Mouse (Mus musculus) lung, postnatal 0 days (tissue): ENCODE data around the gene Trio. TPM values are rescaled to one million over a fixed set of nuclear protein-coding genes. Genes with fewer than 3 reads are reported as not detected.

Experiments used
- ATAC-seq: fragments of 200-750 bp; cut with Nextera tagmentation; 2 replicates; pipeline ENCODE4 v1.8.0; 2017; ENCODE audit warnings: moderate library complexity
- DNase-seq: peaks from one replicate; pipeline ENCODE4 v3.0.0-alpha.2; 2016; ENCODE audit warnings: low spot score
- H3K27ac ChIP-seq: fragments of 300-500 bp; sonication (generic); 2 replicates; pipeline ENCODE4 v1.5.1; 2014; ENCODE audit warnings: antibody characterized with exemption, mild to moderate bottlenecking, low read length, mixed read lengths
- H3K27me3 ChIP-seq: fragments of 300-500 bp; sonication (generic); replicated peaks from 2 replicates; pipeline ENCODE4 v1.6.1; 2014; ENCODE audit warnings: low read length, mixed read lengths; ENCODE audit not compliant: insufficient read depth
- H3K36me3 ChIP-seq: fragments of 300-500 bp; sonication (generic); 2 replicates; pipeline ENCODE4 v1.6.1; 2014; ENCODE audit warnings: low read length, mixed read lengths; ENCODE audit not compliant: insufficient read depth
- H3K4me1 ChIP-seq: fragments of 300-500 bp; sonication (generic); 2 replicates; pipeline ENCODE4 v1.6.1; 2014; ENCODE audit warnings: antibody characterized with exemption, low read depth, low read length, mixed read lengths; ENCODE audit not compliant: insufficient read depth
- H3K4me2 ChIP-seq: fragments of 300-500 bp; sonication (generic); replicated peaks from 2 replicates; pipeline ENCODE4 v1.6.1; 2014; ENCODE audit warnings: low read depth, mild to moderate bottlenecking, low read length, moderate library complexity, mixed read lengths
- H3K4me3 ChIP-seq: fragments of 300-500 bp; sonication (generic); 2 replicates; pipeline ENCODE4 v1.5.1; 2014; ENCODE audit warnings: low read depth, low read length
- H3K9ac ChIP-seq: fragments of 300-500 bp; sonication (generic); replicated peaks from 2 replicates; pipeline ENCODE4 v1.6.1; 2014; ENCODE audit warnings: low read depth, mild to moderate bottlenecking
- H3K9me3 ChIP-seq: fragments of 300-500 bp; sonication (generic); 2 replicates; pipeline ENCODE4 v1.6.1; 2016; ENCODE audit warnings: low read length, mixed read lengths
- CTCF ChIP-seq: IDR thresholded peaks from 2 replicates; pipeline ENCODE4 v1.5.1; 2016; ENCODE audit warnings: antibody characterized with exemption, mild to moderate bottlenecking
- EP300 ChIP-seq: IDR thresholded peaks from 2 replicates; pipeline ENCODE4 v1.6.1; 2016; ENCODE audit warnings: antibody characterized with exemption, mild to moderate bottlenecking, control low read depth
- whole genome bisulfite sequencing: fragments of 180-500 bp; shearing (Covaris S2); extraction: QIAGEN DNeasy Blood & Tissue Kit; methylation state at CpG from one replicate; pipeline ENCODE4 v1.1.7; 2014; 5-methylcytosine and 5-hydroxymethylcytosine counted together
- polyA plus RNA-seq: library from polyadenylated mRNA; unstranded; fragments of >200 nt; fragmentation: Nextera tagmentation; extraction: Ambion mirVana; gene quantifications from 2 replicates; pipeline ENCODE4 v1.2.1, GENCODE M21; 2015

Gene Trio
- polyA plus RNA-seq, 1 experiment from 2014 or later, result 15.6 TPM

GRCm38 (mm10) chr15:27808596-27809276, 216.9 kb downstream of the Trio start:
- Histone ChIP-seq H3K4me3 (no peak overlapping the region), H3K4me1 (peaks cover 14% of the 10 kb centered on the region), H3K4me2 (no peak overlapping the region), H3K9ac (no peak overlapping the region), H3K27me3 (no peaks in the 10 kb centered on the region), H3K27ac (no peak overlapping the region), H3K36me3 (peaks cover 18% of the 10 kb centered on the region; the same call in 1 of the 2 replicates), H3K9me3 (no peaks in the 10 kb centered on the region)
- WGBS, result 46% methylated on average over 5 of the region's 5 CpGs
- TF ChIP-seq EP300, result no peak
- TF ChIP-seq CTCF, result peak; percentile 64
- ATAC-seq, result peak; percentile 65
- DNase-seq, result peak; percentile 85

- ATAC-seq (peak; percentile 77), DNase-seq (peak; percentile 86)
These were observed 219.4 kb downstream of the Trio start for GRCm38 (mm10) chr15:27806219-27806618.

GRCm38 (mm10) chr15:27805654-27806053, 220.0 kb downstream of the Trio start:
- H3K27me3 ChIP-seq, result no peaks in the 10 kb centered on the region
- TF ChIP-seq CTCF (no peak), EP300 (no peak)
- no peaks in the 10 kb centered on the region for H3K9me3 ChIP-seq
- peaks cover 14% of the 10 kb centered on the region; the same call in 1 of the 2 replicates for H3K36me3 ChIP-seq
- H3K27ac ChIP-seq, result peak overlapping the region; percentile 11; the same call in 1 of the 2 replicates
- no peak overlapping the region for H3K4me3 ChIP-seq
- H3K4me2 ChIP-seq, result no peak overlapping the region
- DNase-seq (no peak), ATAC-seq (0 out of 2 replicates have a peak, but pooled peaks have one; percentile 3)
- peaks cover 14% of the 10 kb centered on the region for H3K4me1 ChIP-seq
- 75% methylated on average over 16 of the region's 16 CpGs for WGBS
- H3K9ac ChIP-seq, result no peak overlapping the region

More at GRCm38 (mm10) chr15:27806219-27806618, 219.4 kb downstream of the Trio start:
- Histone ChIP-seq H3K4me2 (no peak overlapping the region), H3K9me3 (no peaks in the 10 kb centered on the region), H3K4me3 (no peak overlapping the region), H3K9ac (no peak overlapping the region), H3K27ac (peak overlapping the region; percentile 11; the same call in 1 of the 2 replicates), H3K4me1 (peaks cover 14% of the 10 kb centered on the region), H3K36me3 (peaks cover 14% of the 10 kb centered on the region; the same call in 1 of the 2 replicates), H3K27me3 (no peaks in the 10 kb centered on the region)
- TF ChIP-seq CTCF, result no peak
- 0 out of 2 replicates have a peak, but pooled peaks have one; percentile 20 for TF ChIP-seq EP300
- 26% methylated on average over 10 of the region's 10 CpGs for WGBS

GRCm38 (mm10) chr15:27804447-27804846, 221.2 kb downstream of the Trio start:
- Histone ChIP-seq H3K36me3 (peaks cover 14% of the 10 kb centered on the region; the same call in 1 of the 2 replicates), H3K27me3 (no peaks in the 10 kb centered on the region), H3K4me3 (no peak overlapping the region), H3K9me3 (no peaks in the 10 kb centered on the region), H3K4me1 (peaks cover 11% of the 10 kb centered on the region), H3K9ac (no peak overlapping the region), H3K4me2 (no peak overlapping the region), H3K27ac (no peak overlapping the region)
- ATAC-seq (no peak), DNase-seq (no peak)
- TF ChIP-seq CTCF, result no peak
- no peak for TF ChIP-seq EP300
- 75% methylated on average over 14 of the region's 14 CpGs for WGBS

GRCm38 (mm10) chr15:27803568-27804345, 221.9 kb downstream of the Trio start:
- H3K27ac ChIP-seq, result no peak overlapping the region
- H3K4me1 ChIP-seq, result 0 out of 2 replicates have a peak, but pooled peaks cover 6% of the 10 kb centered on the region
- DNase-seq (no peak), ATAC-seq (no peak)
- H3K4me2 ChIP-seq, result no peak overlapping the region
- WGBS, result 65% methylated on average over 18 of the region's 18 CpGs
- H3K4me3 ChIP-seq, result no peak overlapping the region
- no peaks in the 10 kb centered on the region for H3K27me3 ChIP-seq
- H3K9ac ChIP-seq, result no peak overlapping the region
- peaks cover 14% of the 10 kb centered on the region; the same call in 1 of the 2 replicates for H3K36me3 ChIP-seq
- no peak for TF ChIP-seq CTCF
- TF ChIP-seq EP300, result no peak
- H3K9me3 ChIP-seq, result no peaks in the 10 kb centered on the region

- 69% methylated on average over 12 of the region's 12 CpGs for WGBS
- H3K27ac ChIP-seq, result no peak overlapping the region
- H3K9ac ChIP-seq, result no peak overlapping the region
- no peak for TF ChIP-seq EP300
- no peak for TF ChIP-seq CTCF
- no peak overlapping the region for H3K4me2 ChIP-seq
- H3K36me3 ChIP-seq, result peaks cover 14% of the 10 kb centered on the region; the same call in 1 of the 2 replicates
- H3K9me3 ChIP-seq, result no peaks in the 10 kb centered on the region
- ATAC-seq, result no peak
- peaks cover 9% of the 10 kb centered on the region; the same call in 1 of the 2 replicates for H3K4me1 ChIP-seq
- H3K4me3 ChIP-seq, result no peak overlapping the region
- no peak for DNase-seq
- H3K27me3 ChIP-seq, result no peaks in the 10 kb centered on the region
These were observed 223.4 kb downstream of the Trio start for GRCm38 (mm10) chr15:27802243-27802642.
